Mouse (Mus musculus): ENCODE measurements around the gene Hnf4a. TPM values are rescaled to one million over a fixed set of nuclear protein-coding genes. Genes with fewer than 3 reads are reported as not detected.
"Not testable (repeated sequence)": the region's sequence is repeated elsewhere in the genome, so short reads cannot be mapped to it uniquely, and the experiment has no call there.

Hnf4a gene
- under 1 TPM in 1 of 2 experiments, not detected in 1; 0.05 TPM for total RNA-seq (2021)
- long read RNA-seq, experiment 1: 0 reads
- long read RNA-seq, experiment 2: 0 reads

- DNase-seq: no peak
- intact Hi-C loops (cut with DNase I): no loop called here
Observed at GRCm38 (mm10) chr2:163506300-163507004, at the start of gene Hnf4a. TSS of gene Hnf4a (plus strand) at chr2:163506808.

GRCm38 (mm10) chr2:163458539-163459265, 47.9 kb upstream of the Hnf4a start:
- DNase-seq: peak in 1 of 2 experiments; percentile 36
- intact Hi-C loops (cut with DNase I): no loop called here

- intact Hi-C loops (cut with DNase I): no loop called here
- DNase-seq: peak; percentile 30 to 36
Observed at GRCm38 (mm10) chr2:163459380-163459779, 47.2 kb upstream of the Hnf4a start.

- no peak for DNase-seq
- intact Hi-C loops (cut with DNase I): no loop called here
Observed at GRCm38 (mm10) chr2:163460622-163461021, 46.0 kb upstream of the Hnf4a start.

- intact Hi-C loops (cut with DNase I); DNase-seq: not testable (repeated sequence)
Observed at GRCm38 (mm10) chr2:163461307-163461706, 45.3 kb upstream of the Hnf4a start.

- DNase-seq: no peak
- intact Hi-C loops (cut with DNase I): no loop called here
Observed at GRCm38 (mm10) chr2:163462386-163462785, 44.2 kb upstream of the Hnf4a start.

GRCm38 (mm10) chr2:163462801-163463200, 43.8 kb upstream of the Hnf4a start:
- intact Hi-C loops (cut with DNase I): no loop called here
- no peak for DNase-seq

GRCm38 (mm10) chr2:163463251-163463769, 43.3 kb upstream of the Hnf4a start:
- intact Hi-C loops (cut with DNase I): no loop called here
- DNase-seq: no peak

GRCm38 (mm10) chr2:163463998-163464397, 42.6 kb upstream of the Hnf4a start:
- peak in 1 of 2 experiments; percentile 26 for DNase-seq
- intact Hi-C loops (cut with DNase I): no loop called here

GRCm38 (mm10) chr2:163464562-163464961, 42.0 kb upstream of the Hnf4a start:
- intact Hi-C loops (cut with DNase I): no loop called here
- peak; percentile 17 to 30 for DNase-seq

- intact Hi-C loops (cut with DNase I): no loop called here
- DNase-seq: no peak
Observed at GRCm38 (mm10) chr2:163466771-163467170, 39.8 kb upstream of the Hnf4a start.

GRCm38 (mm10) chr2:163467585-163467984, 39.0 kb upstream of the Hnf4a start:
- intact Hi-C loops (cut with DNase I): no loop called here

GRCm38 (mm10) chr2:163468866-163469265, 37.7 kb upstream of the Hnf4a start:
- intact Hi-C loops (cut with DNase I): no loop called here
- DNase-seq: no peak

More at GRCm38 (mm10) chr2:163467585-163467984, 39.0 kb upstream of the Hnf4a start:
- DNase-seq: no peak

GRCm38 (mm10) chr2:163469711-163470110, 36.9 kb upstream of the Hnf4a start:
- DNase-seq: no peak
- intact Hi-C loops (cut with DNase I): no loop called here

- intact Hi-C loops (cut with DNase I): no loop called here
- DNase-seq: peak; percentile 31 to 52
Observed at GRCm38 (mm10) chr2:163471136-163471535, 35.5 kb upstream of the Hnf4a start.

- DNase-seq: peak; percentile 17 to 23
- intact Hi-C loops (cut with DNase I): loop anchor here (1.0 to 2.0 kb wide), 2 partner anchors 18 to 51 kb away; no protein-coding TSS in a partner anchor
Observed at GRCm38 (mm10) chr2:163471710-163472465, 34.7 kb upstream of the Hnf4a start.

GRCm38 (mm10) chr2:163472466-163472851, 34.1 kb upstream of the Hnf4a start, which contains the start of gene Fitm2:
TSS of gene Fitm2 (minus strand) at chr2:163472629.
- peak; percentile 91 to 95 for DNase-seq
- intact Hi-C loops (cut with DNase I): loop anchor here (1.0 to 2.0 kb wide), 2 partner anchors 18 to 52 kb away; no protein-coding TSS in a partner anchor

- intact Hi-C loops (cut with DNase I): no loop called here
- DNase-seq: no peak
Observed at GRCm38 (mm10) chr2:163480191-163480825, 26.3 kb upstream of the Hnf4a start.

GRCm38 (mm10) chr2:163481539-163482029, 25.0 kb upstream of the Hnf4a start:
- intact Hi-C loops (cut with DNase I): no loop called here
- no peak for DNase-seq

- DNase-seq: no peak
- intact Hi-C loops (cut with DNase I): no loop called here
Observed at GRCm38 (mm10) chr2:163487360-163487759, 19.2 kb upstream of the Hnf4a start.

All from heart, postnatal 14 days (tissue).